Mouse (Mus musculus): Measurements from ENCODE around the gene Slc23a2.

The Slc23a2 gene

DNA sequence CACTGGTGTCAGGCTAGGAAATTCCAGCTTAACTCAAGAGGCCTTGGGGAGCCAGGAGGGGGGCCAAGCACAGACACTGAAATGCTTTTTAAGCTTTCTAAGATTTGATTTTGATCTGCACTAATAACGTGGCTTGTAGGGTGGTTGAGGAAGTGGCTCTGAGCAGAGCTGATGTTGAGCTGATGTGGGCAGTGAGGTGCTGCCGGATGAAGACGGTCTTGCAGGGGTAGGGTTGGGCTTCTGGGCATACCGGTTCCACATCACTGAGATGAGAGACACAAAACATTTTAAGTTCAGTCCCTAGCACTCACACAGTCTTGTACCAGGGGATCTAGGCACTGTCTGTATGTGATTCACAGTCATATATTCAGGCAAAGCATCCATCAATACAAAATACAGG is 46.5 kb downstream of the Slc23a2 start:
- DNase-seq (ENCODE audit: low read depth, low spot score), result no peak

DNA sequence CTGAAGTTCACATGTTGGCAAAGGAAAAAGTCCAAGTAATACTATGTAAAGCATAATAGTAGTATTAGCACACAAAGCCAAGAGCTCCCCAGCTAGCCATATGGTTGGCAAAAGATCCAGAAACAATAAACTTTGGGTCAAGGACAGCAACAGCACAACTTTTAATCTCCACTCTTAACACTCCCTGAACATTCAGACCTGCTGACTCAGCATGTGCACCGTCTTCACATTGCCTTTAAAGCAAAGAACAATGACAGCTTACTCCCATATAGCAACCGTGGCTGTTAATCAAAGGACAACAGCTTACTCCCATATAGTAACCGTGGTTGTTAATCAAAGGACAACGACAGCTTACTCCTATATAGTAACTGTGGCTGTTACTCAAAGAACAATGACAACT is 48.3 kb downstream of the Slc23a2 start:
- DNase-seq (ENCODE audit: low read depth, low spot score), result peak; percentile 39

DNA sequence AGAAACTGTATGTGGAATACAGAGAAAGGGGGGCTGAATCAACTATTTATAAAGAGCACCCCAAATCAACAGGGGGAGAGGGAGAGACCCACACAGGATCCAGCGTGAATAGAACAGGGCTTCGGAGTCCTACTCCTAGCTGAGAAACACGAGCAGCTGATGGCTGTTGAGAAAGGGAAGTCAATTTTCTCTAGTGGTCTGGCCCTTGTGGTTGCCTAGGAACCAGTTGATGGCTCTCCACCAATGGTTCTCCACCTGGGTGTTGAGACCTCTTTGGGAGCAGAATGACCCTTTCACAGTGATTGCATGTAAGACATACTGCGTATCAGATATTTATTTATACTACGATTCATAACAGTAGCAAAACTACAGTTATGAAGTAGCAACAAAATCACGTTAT is 49.1 kb downstream of the Slc23a2 start:
- no peak for DNase-seq (ENCODE audit: low read depth, low spot score)

DNA sequence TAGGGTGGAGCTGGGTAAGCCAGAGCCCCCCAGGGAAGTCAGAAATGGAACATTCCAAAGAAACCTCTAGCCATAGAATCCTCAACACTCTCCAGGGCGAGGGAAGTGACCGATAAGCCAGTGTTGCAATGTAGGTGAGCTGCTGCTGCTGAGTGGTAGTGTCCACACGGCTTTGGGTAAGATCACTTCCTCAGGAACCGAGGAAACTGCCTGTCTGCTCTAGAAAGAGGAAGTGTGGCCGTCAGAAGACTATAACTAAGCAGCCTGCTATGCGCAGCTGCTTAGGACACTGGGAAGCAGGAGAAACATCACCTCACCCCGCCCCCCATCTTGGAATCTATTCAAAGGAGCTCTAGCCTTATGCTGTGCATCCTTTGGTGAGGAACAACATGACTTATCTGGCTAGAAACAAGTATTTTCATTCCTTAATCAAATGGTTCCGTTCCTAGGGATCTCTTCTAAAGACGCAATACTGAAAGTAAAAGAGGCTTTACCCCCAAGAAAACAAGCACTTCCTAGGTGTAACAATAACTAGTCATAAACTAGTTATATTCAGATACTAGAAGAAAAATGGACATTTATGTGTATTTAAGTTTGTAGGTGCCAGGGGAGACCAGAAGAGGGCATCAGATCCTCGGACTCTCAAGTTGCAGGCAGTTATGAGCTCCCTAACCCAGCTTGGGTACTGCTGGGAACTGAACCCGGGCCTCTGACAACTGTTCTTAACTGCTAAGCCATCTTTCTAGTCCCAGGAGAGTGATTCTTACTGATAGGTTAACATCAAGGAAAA is 50.3 kb downstream of the Slc23a2 start:
- no peak for DNase-seq (ENCODE audit: low read depth, low spot score)

DNA sequence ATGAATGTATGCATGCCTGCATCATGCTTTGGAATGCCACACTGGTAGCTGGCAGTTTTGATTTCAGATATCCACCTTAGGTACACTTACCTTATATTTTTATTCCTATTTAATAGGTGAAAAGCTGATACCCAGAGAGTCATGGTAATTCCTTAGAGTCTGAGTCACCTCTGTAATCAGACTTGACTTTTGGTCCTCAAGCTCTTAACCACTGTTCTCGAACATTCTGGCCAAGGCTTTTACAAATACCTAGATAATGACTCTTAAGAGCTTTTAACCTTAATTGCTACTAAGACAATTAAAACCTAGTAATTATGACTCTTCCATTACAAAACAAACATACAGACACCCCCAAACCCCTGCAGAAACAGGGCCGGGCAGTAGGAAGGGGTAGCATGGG is 51.2 kb downstream of the Slc23a2 start:
- no peak for DNase-seq (ENCODE audit: low read depth, low spot score)

DNA sequence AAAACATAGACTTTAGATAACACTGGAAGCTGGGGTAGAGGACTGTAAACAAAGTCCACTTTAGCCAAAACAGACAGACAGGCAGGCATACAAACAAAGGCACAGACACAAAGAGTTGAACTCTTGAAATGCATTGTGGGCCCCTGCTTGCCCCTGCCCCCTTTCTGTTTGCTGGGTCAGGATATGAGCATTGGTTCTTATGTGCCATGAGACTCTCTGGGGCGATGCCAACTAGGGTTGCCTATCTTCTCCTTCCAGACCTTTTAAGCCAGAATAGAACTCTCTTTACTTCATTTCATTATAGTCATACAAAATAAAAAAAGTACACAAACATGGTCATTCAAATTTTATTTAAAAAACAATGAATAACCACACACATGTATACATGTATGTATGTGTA is 51.6 kb downstream of the Slc23a2 start:
- DNase-seq (ENCODE audit: low read depth, low spot score), result no peak

DNA sequence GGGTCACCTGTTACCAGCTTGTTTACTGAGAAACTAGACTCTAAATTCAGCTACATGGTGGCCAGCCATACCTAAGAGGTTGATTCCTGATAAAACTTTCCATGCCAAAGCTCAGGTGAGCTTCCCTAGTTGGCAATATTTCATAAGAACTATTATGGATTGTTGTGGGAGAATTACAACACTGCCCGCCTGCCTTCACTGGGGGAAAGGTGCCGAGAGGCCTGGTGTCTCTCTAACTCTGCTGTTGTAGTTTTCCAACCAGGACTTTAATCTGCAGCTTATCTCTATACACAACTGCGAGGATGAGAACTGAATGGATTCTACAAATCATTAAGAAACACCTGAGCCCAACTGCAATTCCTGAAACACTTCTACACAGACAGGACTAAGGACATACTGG is 52.2 kb downstream of the Slc23a2 start:
- DNase-seq (ENCODE audit: low read depth, low spot score), result no peak

DNA sequence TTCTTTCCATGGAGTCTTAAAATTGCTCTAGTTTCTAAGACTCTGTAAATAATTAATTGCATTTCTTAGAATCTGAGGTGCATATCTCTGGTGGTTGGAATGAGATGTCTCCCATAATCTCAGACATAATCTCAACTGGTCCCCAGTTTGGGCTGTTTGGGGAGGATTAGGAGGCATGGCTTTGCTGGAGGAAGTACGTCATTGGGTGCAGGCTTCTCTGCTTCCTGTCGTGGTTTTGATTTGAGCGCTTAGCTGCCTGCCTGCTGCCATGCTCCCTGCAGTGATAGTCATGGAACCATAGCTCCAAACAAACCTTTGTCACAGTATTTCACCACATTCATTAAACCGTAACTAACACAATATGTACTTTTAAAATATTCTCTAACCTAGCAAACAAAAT is 53.2 kb downstream of the Slc23a2 start:
- DNase-seq (ENCODE audit: low read depth, low spot score), result no peak

DNA sequence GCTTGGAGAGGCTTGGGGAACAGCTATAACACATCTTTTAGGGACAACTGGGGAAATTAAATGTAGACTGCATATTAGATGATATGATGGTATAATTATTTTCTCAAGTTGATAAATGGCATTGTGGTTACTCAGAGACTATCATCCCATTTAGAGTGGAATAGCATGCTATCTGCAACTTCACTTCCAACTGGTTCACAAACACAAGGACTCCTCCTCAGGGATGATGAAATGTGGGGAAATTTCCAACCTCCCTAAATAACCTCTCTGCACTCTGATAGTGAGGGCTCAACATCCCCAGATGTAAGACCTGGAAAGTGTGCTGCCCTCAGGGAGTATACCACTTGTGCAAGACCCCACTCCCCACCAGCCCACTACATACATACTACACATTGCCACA is 60.1 kb downstream of the Slc23a2 start:
- peak; percentile 91 for DNase-seq (ENCODE audit: low read depth, low spot score)

DNA sequence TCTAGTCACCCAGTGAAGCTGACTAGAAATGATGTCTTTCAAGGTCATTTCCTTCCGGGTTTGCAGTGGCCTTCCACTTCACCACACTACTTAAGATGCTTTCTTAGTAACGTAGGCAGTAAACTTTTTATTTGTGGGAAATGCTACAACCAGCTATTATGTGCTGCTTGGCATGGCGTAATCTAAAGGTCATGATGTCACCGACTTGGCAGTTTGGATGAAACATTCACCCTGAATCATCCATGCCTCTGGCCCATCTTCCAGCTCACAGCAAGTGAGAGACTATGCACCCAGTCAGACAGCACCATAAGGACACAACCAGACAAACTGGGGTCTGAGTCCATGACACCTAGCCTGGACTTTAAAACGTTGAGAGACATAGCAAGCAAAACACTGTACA is 60.5 kb downstream of the Slc23a2 start:
- peak; percentile 97 for DNase-seq (ENCODE audit: low read depth, low spot score)

DNA sequence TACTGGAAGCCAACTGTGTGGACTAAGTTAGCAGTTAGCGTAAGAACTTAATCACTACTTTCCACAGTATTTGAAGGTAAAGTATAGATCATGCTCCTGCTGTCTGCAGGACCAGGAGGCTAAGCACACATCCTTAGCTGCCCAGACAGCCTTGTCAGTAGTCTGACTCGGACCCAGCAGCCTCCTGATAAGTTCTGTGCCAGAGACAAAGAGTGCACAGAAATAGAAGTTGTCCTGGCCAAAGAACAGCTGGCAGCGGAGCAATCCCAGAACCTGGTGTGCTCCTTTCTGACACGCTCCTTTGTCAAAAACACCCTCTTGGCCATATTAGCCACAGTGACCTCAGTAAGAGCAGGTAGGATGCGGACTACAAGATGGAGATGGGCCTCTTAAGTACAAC is 65.8 kb downstream of the Slc23a2 start:
- no peak for DNase-seq (ENCODE audit: low read depth, low spot score)

DNA sequence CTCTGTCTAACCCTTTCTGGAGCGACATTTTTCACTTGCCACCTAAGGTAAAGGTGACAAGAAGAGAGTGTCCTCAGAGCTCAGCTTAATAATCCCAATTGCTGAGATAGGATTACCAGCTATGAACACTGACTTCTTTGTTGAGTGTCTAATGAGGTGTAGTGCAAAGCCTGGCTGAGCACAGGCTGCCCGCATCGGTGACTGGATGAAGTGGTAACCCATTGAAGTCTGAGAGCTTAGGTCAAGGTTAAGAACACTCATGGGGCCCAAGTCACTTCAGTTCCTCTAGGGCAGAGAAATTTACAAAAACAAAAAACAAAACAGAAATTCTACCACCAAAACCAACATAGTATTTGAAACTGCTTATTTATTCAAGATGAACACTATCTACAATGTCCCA is 71.9 kb downstream of the Slc23a2 start:
- DNase-seq (ENCODE audit: low read depth, low spot score), result no peak

DNA sequence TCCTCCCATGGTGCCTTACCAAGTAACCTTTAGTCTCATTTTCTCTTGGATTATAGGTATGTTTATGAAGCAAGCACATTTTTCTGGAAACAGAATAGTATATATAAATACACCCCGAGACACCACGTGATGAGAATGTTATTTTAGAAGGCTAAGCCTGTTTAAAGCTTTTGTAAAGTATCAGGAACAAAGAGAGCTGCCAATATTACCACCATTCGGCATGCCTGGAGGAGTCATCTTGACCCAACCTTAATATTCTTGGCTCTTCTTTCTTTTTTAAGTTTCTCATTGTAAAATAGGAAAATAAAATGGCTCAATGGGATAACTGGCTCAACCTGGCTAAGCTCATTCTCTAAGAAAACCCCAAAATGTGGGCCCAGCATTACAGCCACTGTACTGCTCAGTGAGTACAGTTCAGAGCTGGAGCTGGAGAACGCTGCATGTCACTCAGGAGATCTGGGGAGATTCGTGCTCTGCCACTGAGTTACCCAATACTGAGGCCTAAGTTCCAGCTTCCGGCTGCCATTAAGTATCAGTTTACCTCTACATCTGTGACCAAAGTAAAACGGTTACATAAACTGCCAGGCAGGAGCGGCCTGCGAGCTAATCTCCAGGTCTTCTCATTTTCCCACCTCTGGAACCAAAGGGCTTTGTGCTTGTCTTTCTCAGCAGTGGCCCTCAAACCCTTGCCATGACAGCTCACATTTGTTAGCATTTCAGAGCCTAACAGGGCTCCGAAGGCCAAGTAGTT is 74.7 kb downstream of the Slc23a2 start:
- no peak for DNase-seq (ENCODE audit: low read depth, low spot score)

DNA sequence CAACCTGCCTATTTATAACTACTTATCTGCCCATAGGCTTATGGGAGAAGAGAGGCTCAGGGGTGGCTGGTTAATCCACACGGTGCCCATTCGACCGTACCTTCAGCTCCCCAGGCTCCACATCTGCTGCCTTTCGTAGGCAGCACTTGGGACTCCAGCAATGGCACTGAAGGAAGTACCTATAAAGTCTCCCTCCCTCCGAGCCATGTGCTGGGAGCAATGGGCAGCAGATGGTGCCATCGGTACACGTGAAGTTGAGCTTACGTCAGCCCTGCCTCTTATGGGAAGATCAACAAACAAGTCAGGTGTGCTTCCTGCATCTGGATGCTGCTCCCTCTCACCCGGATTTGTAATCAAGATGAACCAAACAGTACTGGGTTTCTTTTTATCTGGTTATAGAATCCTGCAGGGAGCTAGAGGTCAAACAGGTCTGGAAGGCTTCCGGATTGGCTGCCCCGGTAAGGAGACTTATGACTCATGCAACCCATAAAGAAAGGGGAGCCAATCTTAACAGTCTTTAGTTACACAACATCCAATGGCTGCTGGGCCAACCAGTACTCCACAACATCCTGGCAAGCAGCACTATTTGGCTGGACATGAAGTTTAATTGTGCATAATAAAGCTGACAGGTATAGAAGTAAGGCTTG is 80.6 kb downstream of the Slc23a2 start:
- DNase-seq (ENCODE audit: low read depth, low spot score), result peak; percentile 40

DNA sequence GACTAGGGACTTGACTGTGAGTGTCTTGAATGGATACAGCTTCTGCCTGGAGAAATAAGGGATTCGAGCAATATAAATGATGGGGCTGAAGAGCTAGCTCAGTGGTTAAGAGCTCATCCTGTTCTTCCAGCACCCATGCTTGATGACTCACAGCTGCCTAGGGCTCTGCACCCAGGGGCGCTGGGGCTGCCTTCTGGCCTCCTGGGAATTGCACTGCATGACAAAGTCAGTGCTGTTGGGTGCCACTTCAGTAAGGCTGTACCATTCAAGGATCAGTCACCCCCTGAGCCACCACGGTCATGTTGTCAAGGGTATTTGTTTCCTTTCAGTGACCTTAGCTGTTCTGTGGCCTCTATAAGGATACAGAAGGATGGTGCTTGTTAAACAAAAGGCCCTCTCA is 81.1 kb downstream of the Slc23a2 start:
- DNase-seq (ENCODE audit: low read depth, low spot score), result no peak

DNA sequence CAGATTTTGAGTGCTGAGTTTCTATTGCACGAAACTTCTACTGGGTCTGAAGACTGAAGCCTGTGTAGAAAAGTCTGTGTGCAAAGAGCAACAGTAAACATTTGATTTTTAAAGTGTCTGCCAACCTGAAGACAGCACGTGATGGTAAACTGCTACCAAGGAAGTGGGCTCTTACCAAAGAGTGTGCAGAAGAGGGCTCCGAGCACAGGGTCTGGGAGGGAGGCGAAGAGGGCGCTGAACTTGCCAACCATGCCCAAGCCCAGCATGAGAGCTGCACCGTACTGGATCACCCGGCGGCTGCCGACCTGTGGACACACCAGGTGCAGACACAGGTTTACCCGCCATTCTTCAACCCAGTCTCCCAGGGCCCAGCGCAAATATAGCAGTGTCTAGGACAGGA is 83.0 kb downstream of the Slc23a2 start:
- no peak for DNase-seq (ENCODE audit: low read depth, low spot score)

DNA sequence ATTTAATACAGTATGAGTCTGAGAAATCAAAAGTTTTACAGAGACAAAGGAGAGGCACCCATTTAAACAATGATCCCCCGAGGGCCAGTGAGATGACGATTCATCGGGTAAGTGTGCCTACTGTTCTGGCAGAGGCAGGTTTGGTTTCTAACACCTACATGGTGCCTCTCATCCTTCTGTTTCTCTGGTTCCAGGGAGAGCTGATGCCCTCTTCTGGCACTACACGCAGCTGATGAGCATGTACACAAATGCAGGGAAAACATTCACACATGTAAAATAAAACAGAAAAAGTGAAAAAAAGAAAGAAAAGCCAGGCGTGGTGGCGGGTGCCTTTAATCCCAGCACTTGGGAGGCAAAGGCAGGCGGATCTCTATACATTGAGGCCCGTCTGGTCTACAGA is 85.0 kb downstream of the Slc23a2 start:
- no peak for DNase-seq (ENCODE audit: low read depth, low spot score)

DNA sequence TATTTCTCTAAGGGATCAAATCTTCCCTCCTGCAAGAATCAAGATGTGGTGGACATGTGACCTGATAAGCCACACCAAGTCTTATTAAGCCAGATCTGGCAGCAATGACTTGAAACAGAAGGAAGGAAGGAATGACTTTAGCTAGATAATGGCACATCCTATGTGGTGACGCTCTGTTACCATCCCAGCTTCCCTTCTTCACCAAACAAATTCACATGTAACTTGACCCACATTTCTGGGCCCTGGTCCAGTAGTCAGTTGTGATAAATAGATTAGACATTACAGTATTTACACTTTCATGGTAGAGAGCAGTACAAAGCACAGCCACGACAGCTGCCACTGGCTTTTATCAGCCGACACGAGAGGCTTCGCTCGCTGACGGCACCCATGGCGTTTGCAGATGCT is 89.6 kb downstream of the Slc23a2 start:
- DNase-seq (ENCODE audit: low read depth, low spot score), result no peak

DNA sequence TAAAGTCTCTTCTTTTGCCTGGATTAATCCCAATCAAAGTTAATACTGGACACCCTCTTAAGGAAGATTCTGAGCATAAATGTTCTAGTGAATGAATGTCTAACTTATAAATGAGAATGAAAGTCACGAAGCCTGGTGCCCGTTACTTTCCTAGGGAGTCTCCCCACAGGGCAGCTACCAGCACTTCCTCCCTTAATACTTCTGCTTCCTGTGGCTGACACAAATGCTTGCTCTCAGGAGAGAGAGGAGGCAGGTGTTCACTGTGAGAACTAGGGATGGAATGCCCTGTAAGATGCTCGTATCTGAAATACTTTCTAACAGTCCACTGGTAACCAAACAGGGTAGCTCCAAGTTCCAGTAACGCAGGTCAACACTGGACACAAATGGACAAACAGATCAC is 91.1 kb downstream of the Slc23a2 start:
- DNase-seq (ENCODE audit: low read depth, low spot score), result no peak

DNA sequence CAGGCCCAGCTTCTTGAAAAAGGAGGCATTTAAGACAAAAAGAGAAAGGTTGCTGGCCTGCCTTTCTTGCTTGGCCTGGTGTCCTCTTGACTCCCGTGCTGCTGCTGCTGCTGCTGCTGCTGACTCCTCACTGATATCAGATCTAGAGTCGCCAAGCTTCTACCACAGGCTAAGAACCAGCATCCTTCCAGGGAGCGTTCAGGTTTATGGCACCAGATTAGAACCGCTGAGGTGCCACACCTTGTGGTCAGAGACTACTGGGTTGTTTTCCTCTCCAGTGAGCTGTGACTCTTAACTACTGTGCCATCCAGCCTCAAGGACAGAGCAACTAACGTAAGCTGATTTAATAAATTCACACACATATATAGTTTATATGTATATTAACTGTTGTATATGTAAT is 93.1 kb downstream of the Slc23a2 start:
- DNase-seq (ENCODE audit: low read depth, low spot score), result no peak

DNA sequence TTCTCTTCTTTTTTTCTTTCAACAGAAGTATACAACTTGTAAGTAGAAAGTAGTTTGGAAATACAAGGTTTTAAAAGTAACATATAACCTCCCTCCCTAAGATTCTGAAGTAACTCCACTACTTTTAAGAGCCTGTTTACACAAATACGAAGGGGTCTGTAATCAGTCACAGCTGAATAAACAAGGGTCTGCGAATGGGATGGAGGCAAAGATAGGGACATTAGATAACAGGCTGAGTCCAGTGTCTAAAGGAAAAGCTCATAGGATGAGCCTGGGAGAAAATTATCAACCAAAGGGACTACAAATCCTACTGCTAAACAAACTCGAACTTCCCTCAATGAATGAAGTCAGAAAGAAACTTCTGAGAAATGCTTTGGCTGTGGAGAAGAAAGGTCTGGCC is 95.0 kb downstream of the Slc23a2 start:
- DNase-seq (ENCODE audit: low read depth, low spot score), result no peak

DNA sequence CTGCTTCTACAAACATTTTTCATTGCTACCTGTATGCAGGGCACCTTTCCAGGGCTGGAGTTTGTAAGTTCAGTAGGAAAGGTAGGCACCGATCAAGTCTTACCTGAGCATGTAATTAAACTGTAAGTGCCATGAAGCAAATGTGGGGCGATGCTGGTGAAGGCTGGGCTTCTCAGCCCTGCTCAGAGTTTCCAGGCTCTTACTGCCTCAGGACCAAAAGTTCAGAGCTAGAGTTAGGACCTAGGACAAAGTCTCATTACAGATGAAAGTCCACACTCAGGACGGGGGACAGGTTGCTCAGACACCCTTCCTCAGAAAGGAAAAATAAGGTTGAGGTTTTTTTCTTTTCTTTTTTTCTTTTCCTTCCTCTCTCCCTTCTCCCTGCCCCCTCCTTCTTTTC is 95.4 kb downstream of the Slc23a2 start:
- DNase-seq (ENCODE audit: low read depth, low spot score), result no peak

Measured in 3T3-L1 (cell line).